Comparison of ENCODE assay signal across 8 mouse cellular contexts in the genomic region with DNA sequence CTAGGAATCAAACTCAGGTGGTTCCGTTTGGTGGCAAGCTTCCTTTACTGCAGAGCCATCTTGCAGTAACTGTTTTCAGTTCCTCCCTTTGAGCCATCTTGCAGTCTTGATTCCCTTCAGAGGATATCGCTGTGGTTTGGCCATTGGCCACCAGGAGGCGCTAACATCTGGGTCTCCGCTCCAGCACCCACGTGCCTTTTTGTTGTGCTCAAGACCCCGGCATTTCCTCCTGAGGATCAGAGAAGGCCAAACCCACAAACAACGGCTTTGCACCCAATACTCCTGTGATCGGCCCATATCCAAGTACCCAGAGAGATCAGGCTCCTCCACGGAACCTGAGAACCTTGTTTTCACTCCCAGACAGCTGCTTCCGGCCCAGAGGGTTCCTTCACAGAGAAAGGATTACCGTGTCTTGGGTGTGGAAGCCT. TPM values are rescaled to one million over a fixed set of nuclear protein-coding genes. Genes with fewer than 3 reads are reported as not detected.
A peak's percentile ranks its signal among the peaks of the same experiment; 100 is the strongest.
DNase-seq lines count a peak whose midpoint lies in the region; ATAC-seq and TF ChIP-seq lines count a peak whose summit lies in the region.

No protein-coding gene starts in this region.

- no peak for TF ChIP-seq POLR2A in cerebellum, adult 2 months (IDR thresholded peaks at IDR 0.05; ENCODE audit: borderline replicate concordance, insufficient read depth, low read length)

- H3K27me3 ChIP-seq in G1E (ENCODE audit: insufficient read depth, low read length), result peaks cover 18% of the 10 kb centered on the region
- no peaks in the 10 kb centered on the region for H3K27me3 ChIP-seq in cerebellum, adult 2 months (ENCODE audit: control insufficient read depth, insufficient read depth, low read length)
- H3K27me3 ChIP-seq in forebrain, postnatal 0 days (ENCODE audit: insufficient read depth, low read length), result no peaks in the 10 kb centered on the region
- H3K27me3 ChIP-seq in lung, embryonic 15.5 days, result no peaks in the 10 kb centered on the region

- ATAC-seq in G1E (ENCODE audit: extremely low read depth, insufficient number of reproducible peaks, low FRiP score, poor library complexity, severe bottlenecking), result no peak
- peak; percentile 74 for ATAC-seq in forebrain, postnatal 0 days
- no peak; the same call in 1 of the 2 replicates for ATAC-seq in lung, embryonic 15.5 days (ENCODE audit: borderline replicate concordance, extremely low read depth, low FRiP score, low TSS enrichment)

- WGBS in cerebellum, adult 2 months, result 12% methylated on average over 11 of the region's 11 CpGs
- 13% methylated on average over 11 of the region's 11 CpGs for WGBS in forebrain, postnatal 0 days
- WGBS in lung, embryonic 15.5 days, result 5% methylated on average over 11 of the region's 11 CpGs

- H3K4me2 ChIP-seq in forebrain, postnatal 0 days (ENCODE audit: low read depth), result peak overlapping the region; percentile 21; the same call in 1 of the 2 replicates
- H3K4me2 ChIP-seq in lung, embryonic 15.5 days, result peak overlapping the region; percentile 56

- peak; percentile 81 for TF ChIP-seq CTCF in G1E (IDR thresholded peaks at IDR 0.05; ENCODE audit: low read depth, low read length)
- peak; percentile 54 for TF ChIP-seq CTCF in cerebellum, adult 2 months (IDR thresholded peaks at IDR 0.05; ENCODE audit: borderline replicate concordance, insufficient read depth, low read depth, low read length)
- peak; percentile 82 for TF ChIP-seq CTCF in forebrain, postnatal 0 days (IDR thresholded peaks at IDR 0.05; ENCODE audit: low read depth)

- H3K36me3 ChIP-seq in G1E (replicated peaks), result peaks cover 5% of the 10 kb centered on the region
- peaks cover 13% of the 10 kb centered on the region; the same call in 1 of the 2 replicates for H3K36me3 ChIP-seq in forebrain, postnatal 0 days (ENCODE audit: insufficient read depth)
- H3K36me3 ChIP-seq in lung, embryonic 15.5 days, result peaks cover 6% of the 10 kb centered on the region; the same call in 1 of the 2 replicates

- H3K9ac ChIP-seq in forebrain, postnatal 0 days, result no peak overlapping the region
- H3K9ac ChIP-seq in lung, embryonic 15.5 days, result peak overlapping the region; percentile 34

- no peak overlapping the region for H3K27ac ChIP-seq in cerebellum, adult 2 months (ENCODE audit: insufficient read depth, low read length)
- no peak overlapping the region for H3K27ac ChIP-seq in forebrain, postnatal 0 days (ENCODE audit: low read depth, low read length)
- H3K27ac ChIP-seq in lung, embryonic 15.5 days, result no peak overlapping the region

- peaks cover 8% of the 10 kb centered on the region for H3K4me1 ChIP-seq in G1E (ENCODE audit: insufficient read depth, low read depth, low read length)
- H3K4me1 ChIP-seq in cerebellum, adult 2 months (ENCODE audit: control insufficient read depth, insufficient read depth, low read length), result no peaks in the 10 kb centered on the region
- H3K4me1 ChIP-seq in forebrain, postnatal 0 days (ENCODE audit: insufficient read depth), result no peaks in the 10 kb centered on the region
- peaks cover 6% of the 10 kb centered on the region; the same call in 1 of the 2 replicates for H3K4me1 ChIP-seq in lung, embryonic 15.5 days

- peak; percentile 76 for DNase-seq in G1E (ENCODE audit: low spot score)
- DNase-seq in cerebellum, adult 2 months, result peak; percentile 41 to 64
- DNase-seq in forebrain, postnatal 0 days, result peak; percentile 84
- DNase-seq in heart, postnatal 4 days, result peak; percentile 92
- peak; percentile 73 to 86 for DNase-seq in layer of hippocampus, adult 8-10 months (ENCODE audit: low spot score in 2 of 2)
- peak; percentile 58 for DNase-seq in ovary, adult 18-20 months (ENCODE audit: low spot score)
- DNase-seq in thymus, postnatal 0 days (ENCODE audit: low spot score), result peak; percentile 95

- H3K4me3 ChIP-seq in G1E (ENCODE audit: low read depth, low read length), result no peak overlapping the region; the same call in 1 of the 2 replicates
- H3K4me3 ChIP-seq in cerebellum, adult 2 months (replicated peaks; ENCODE audit: insufficient read depth, low read depth, low read length), result no peak overlapping the region
- H3K4me3 ChIP-seq in forebrain, postnatal 0 days (ENCODE audit: low read depth, low read length), result no peak overlapping the region
- peak overlapping the region; percentile 25 for H3K4me3 ChIP-seq in lung, embryonic 15.5 days

- no peaks in the 10 kb centered on the region for H3K9me3 ChIP-seq in G1E (replicated peaks)
- no peaks in the 10 kb centered on the region for H3K9me3 ChIP-seq in forebrain, postnatal 0 days (ENCODE audit: low read length)
- H3K9me3 ChIP-seq in lung, embryonic 15.5 days, result no peaks in the 10 kb centered on the region

RNA-seq across cellular contexts. Expression of a gene that starts 18.8 kb away (rescaled TPM):
- total RNA-seq in G1E (2014; fragmentation: Nextera tagmentation) (67.3 and 84.6 TPM in 2 replicates), G1E (2017) (86.8 and 102 TPM in 2 replicates)
- 51.6 and 66.6 TPM in 2 replicates for polyA plus RNA-seq in G1E (2012)
- 88.2 and 94.9 TPM in 2 replicates for polyA plus RNA-seq in cerebellum, adult 2 months (2012; rRNA removed)
- total RNA-seq in forebrain, postnatal 0 days (2014; rRNA removed), result 83.1 and 99.3 TPM in 2 replicates
- polyA plus RNA-seq in forebrain, postnatal 0 days (2015; fragmentation: Nextera tagmentation; extraction: Ambion mirVana), result 47.5 and 50.1 TPM in 2 replicates
- total RNA-seq in heart, postnatal 4 days (2021), result 10 to 100 TPM; 55.7 to 61.0 TPM
- total RNA-seq in layer of hippocampus, adult 8-10 months (2022), result 10 to 100 TPM; 68.7 to 83.4 (median 75.2) TPM
- polyA plus RNA-seq in lung, embryonic 15.5 days (2015; fragmentation: Nextera tagmentation; extraction: Ambion mirVana), result 48.2 and 49.2 TPM in 2 replicates
- polyA plus RNA-seq in thymus, postnatal 0 days (2015; fragmentation: Nextera tagmentation; extraction: Ambion mirVana), result 46.7 and 52.1 TPM in 2 replicates

RNA-seq across cellular contexts. Expression of a gene that starts 19.2 kb away (rescaled TPM):
- total RNA-seq in G1E (2014; fragmentation: Nextera tagmentation) (4.4 and 5.1 TPM in 2 replicates), G1E (2017) (3.0 and 3.5 TPM in 2 replicates)
- 0.17 and 0.18 TPM in 2 replicates for polyA plus RNA-seq in G1E (2012)
- polyA plus RNA-seq in cerebellum, adult 2 months (2012; rRNA removed), result 30.6 and 31.5 TPM in 2 replicates
- total RNA-seq in forebrain, postnatal 0 days (2014; rRNA removed), result 16.2 and 20.1 TPM in 2 replicates
- 0.55 and 1.3 TPM in 2 replicates for polyA plus RNA-seq in forebrain, postnatal 0 days (2015; fragmentation: Nextera tagmentation; extraction: Ambion mirVana)
- 1 to 10 TPM; 3.1 to 3.8 TPM for total RNA-seq in heart, postnatal 4 days (2021)
- 10 to 100 TPM; 14.9 to 27.6 (median 19.2) TPM for total RNA-seq in layer of hippocampus, adult 8-10 months (2022)
- 1.1 and 1.5 TPM in 2 replicates for polyA plus RNA-seq in lung, embryonic 15.5 days (2015; fragmentation: Nextera tagmentation; extraction: Ambion mirVana)
- polyA plus RNA-seq in thymus, postnatal 0 days (2015; fragmentation: Nextera tagmentation; extraction: Ambion mirVana), result 0.64 and 0.66 TPM in 2 replicates

RNA-seq across cellular contexts. Expression of a gene that starts 19.2 kb away (rescaled TPM):
- not detected in 2 replicates for total RNA-seq in G1E (2014; fragmentation: Nextera tagmentation)
- total RNA-seq in G1E (2017), result 0.17 TPM in 1 of 2 replicates, not detected in the other
- polyA plus RNA-seq in G1E (2012), result not detected in 2 replicates
- 0.21 TPM in 2 replicates for polyA plus RNA-seq in cerebellum, adult 2 months (2012; rRNA removed)
- 0.24 and 0.31 TPM in 2 replicates for total RNA-seq in forebrain, postnatal 0 days (2014; rRNA removed)
- 0.43 TPM in 1 of 2 replicates, not detected in the other for polyA plus RNA-seq in forebrain, postnatal 0 days (2015; fragmentation: Nextera tagmentation; extraction: Ambion mirVana)
- total RNA-seq in heart, postnatal 4 days (2021), result not detected
- 1 to 10 TPM in 1 of 4 experiments, not detected in 3; 1.5 TPM for total RNA-seq in layer of hippocampus, adult 8-10 months (2022)
- polyA plus RNA-seq in lung, embryonic 15.5 days (2015; fragmentation: Nextera tagmentation; extraction: Ambion mirVana), result not detected in 2 replicates
- polyA plus RNA-seq in thymus, postnatal 0 days (2015; fragmentation: Nextera tagmentation; extraction: Ambion mirVana), result not detected in 2 replicates

RNA-seq across cellular contexts. Expression of a gene that starts 29.1 kb away (rescaled TPM):
- total RNA-seq in G1E (2014; fragmentation: Nextera tagmentation) (38.7 and 45.7 TPM in 2 replicates), G1E (2017) (82.9 and 117 TPM in 2 replicates)
- 122 and 123 TPM in 2 replicates for polyA plus RNA-seq in G1E (2012)
- 174 and 192 TPM in 2 replicates for polyA plus RNA-seq in cerebellum, adult 2 months (2012; rRNA removed)
- 68.1 and 77.2 TPM in 2 replicates for total RNA-seq in forebrain, postnatal 0 days (2014; rRNA removed)
- 89.0 and 115 TPM in 2 replicates for polyA plus RNA-seq in forebrain, postnatal 0 days (2015; fragmentation: Nextera tagmentation; extraction: Ambion mirVana)
- total RNA-seq in heart, postnatal 4 days (2021), result 100 to 1,000 TPM in 1 of 2 experiments, 10 to 100 TPM in 1; 95.1 to 103 TPM
- 100 to 1,000 TPM; 140 to 151 (median 146) TPM for total RNA-seq in layer of hippocampus, adult 8-10 months (2022)
- 319 and 330 TPM in 2 replicates for polyA plus RNA-seq in lung, embryonic 15.5 days (2015; fragmentation: Nextera tagmentation; extraction: Ambion mirVana)
- polyA plus RNA-seq in thymus, postnatal 0 days (2015; fragmentation: Nextera tagmentation; extraction: Ambion mirVana), result 127 and 128 TPM in 2 replicates

RNA-seq across cellular contexts. Expression of a gene that starts 54.3 kb away (rescaled TPM):
- 4.9 and 5.5 TPM in 2 replicates for total RNA-seq in G1E (2014; fragmentation: Nextera tagmentation)
- 2.7 and 4.3 TPM in 2 replicates for total RNA-seq in G1E (2017)
- 1.1 and 1.2 TPM in 2 replicates for polyA plus RNA-seq in G1E (2012)
- polyA plus RNA-seq in cerebellum, adult 2 months (2012; rRNA removed), result 3.8 and 5.3 TPM in 2 replicates
- 1.4 and 2.1 TPM in 2 replicates for total RNA-seq in forebrain, postnatal 0 days (2014; rRNA removed)
- polyA plus RNA-seq in forebrain, postnatal 0 days (2015; fragmentation: Nextera tagmentation; extraction: Ambion mirVana), result 0.96 and 1.2 TPM in 2 replicates
- 10 to 100 TPM; 21.0 to 21.2 TPM for total RNA-seq in heart, postnatal 4 days (2021)
- 1 to 10 TPM; 4.9 to 8.7 (median 7.0) TPM for total RNA-seq in layer of hippocampus, adult 8-10 months (2022)
- 2.5 and 2.9 TPM in 2 replicates for polyA plus RNA-seq in lung, embryonic 15.5 days (2015; fragmentation: Nextera tagmentation; extraction: Ambion mirVana)
- 1.3 and 1.4 TPM in 2 replicates for polyA plus RNA-seq in thymus, postnatal 0 days (2015; fragmentation: Nextera tagmentation; extraction: Ambion mirVana)

Comparison
In these comparisons a context has a peak if more than half of its experiments do, and no peak if none do; other contexts are left out.
1. RNA of a gene that starts 19.2 kb away (polyA plus RNA-seq): 30.6 to 31.5 TPM in cerebellum, adult 2 months; 1.1 to 1.5 TPM in lung, embryonic 15.5 days, 0.55 to 1.3 TPM in forebrain, postnatal 0 days, 0.64 to 0.66 TPM in thymus, postnatal 0 days and 0.17 to 0.18 TPM in G1E; every median in the first group is over 10 times any median in the second.
2. Peak in every context shown above with its lines, with median percentiles within 50 percentile points of each other: DNase-seq and CTCF ChIP-seq.